Mouse (Mus musculus) heart, adult 2 months (tissue): ENCODE data around the gene Postn. TPM values are rescaled to one million over a fixed set of nuclear protein-coding genes. Genes with fewer than 3 reads are reported as not detected.

Experiments
- DNase-seq, 2 experiments: peaks; one replicate each; pipeline ENCODE4 v3.0.0; 2021
- H3K27ac ChIP-seq: fragments of 200-600 bp; 2 replicates; pipeline ENCODE4 v1.8.1; 2022
- H3K27me3 ChIP-seq: fragments of 200-500 bp; 2 replicates; pipeline ENCODE4 v1.6.1; 2012; ENCODE audit warnings: mild to moderate bottlenecking, low read length, inconsistent platforms, mixed read lengths; ENCODE audit not compliant: control insufficient read depth, insufficient read depth
- H3K36me3 ChIP-seq: fragments of 200-500 bp; 2 replicates; pipeline ENCODE4 v1.6.1; 2012; ENCODE audit warnings: low read length, inconsistent platforms; ENCODE audit not compliant: control insufficient read depth, insufficient read depth
- H3K4me1 ChIP-seq: fragments of 200-500 bp; 2 replicates; pipeline ENCODE4 v1.6.1; 2011; ENCODE audit warnings: low read length; ENCODE audit not compliant: control insufficient read depth, insufficient read depth
- H3K4me3 ChIP-seq: fragments of 200-600 bp; 2 replicates; pipeline ENCODE4 v1.8.1; 2022
- H3K79me2 ChIP-seq: fragments of 200-500 bp; replicated peaks from 2 replicates; pipeline ENCODE4 v1.6.1; 2012; ENCODE audit warnings: mild to moderate bottlenecking, inconsistent platforms, low read length, moderate library complexity, mixed read lengths; ENCODE audit not compliant: control insufficient read depth, insufficient read depth
- H3K9ac ChIP-seq: fragments of 200-500 bp; 2 replicates; pipeline ENCODE4 v1.6.1; 2012; ENCODE audit warnings: low read depth, mild to moderate bottlenecking, control low read depth, inconsistent platforms, low read length, mixed read lengths
- CTCF ChIP-seq: fragments of 200-600 bp; IDR thresholded peaks from 2 replicates; pipeline ENCODE4 v1.8.1; 2022; ENCODE audit warnings: antibody characterized with exemption, mild to moderate bottlenecking, moderate library complexity
- EP300 ChIP-seq: fragments of 200-500 bp; IDR thresholded peaks from 2 replicates; pipeline ENCODE4 v1.6.1; 2011; ENCODE audit warnings: low read depth, low read length, control low read depth; ENCODE audit not compliant: insufficient read depth
- POLR2A ChIP-seq: fragments of 200-500 bp; IDR thresholded peaks from 2 replicates; pipeline ENCODE4 v1.6.1; 2011; ENCODE audit warnings: mild to moderate bottlenecking, low read depth, low read length, control low read depth; ENCODE audit not compliant: insufficient read depth
- WGBS: fragments of 180-500 bp; shearing (Covaris S2); methylation state at CpG from one replicate; pipeline ENCODE4 v1.1.7; 2018; 5-methylcytosine and 5-hydroxymethylcytosine counted together
- intact Hi-C: fragments of 180-260 bp; cut with DNase I; formaldehyde crosslinking; loops from one replicate; pipeline ENCODE4 v1.15.1; 2025
- polyA plus RNA-seq: library from polyadenylated mRNA; depleted of rRNA; stranded (reverse); fragments of >200 nt; gene quantifications from 2 replicates; pipeline ENCODE4 v1.2.3, GENCODE M21; 2012
- total RNA-seq, 2 experiments: library from RNA; stranded (reverse); gene quantifications; 2 replicates each; pipeline ENCODE4 v1.2.3; 2021

Gene Postn
- total and polyA plus RNA-seq, 3 experiments, result 12.4 to 17.2 (median 14.4) TPM

GRCm38 (mm10) chr3:54399321-54399720 lies 38.4 kb downstream of the Postn start:
- TF ChIP-seq CTCF (no peak), EP300 (no peak), POLR2A (no peak)
- H3K27me3 ChIP-seq, result no peaks in the 10 kb centered on the region
- H3K36me3 ChIP-seq, result no peaks in the 10 kb centered on the region
- no peaks in the 10 kb centered on the region for H3K79me2 ChIP-seq
- peaks cover 1% of the 10 kb centered on the region; the same call in 1 of the 2 replicates for H3K4me1 ChIP-seq
- intact Hi-C loops, result no loop called here
- no peak overlapping the region for H3K9ac ChIP-seq
- DNase-seq, result no peak
- H3K4me3 ChIP-seq, result no peak overlapping the region
- 36% methylated on average over 2 of the region's 2 CpGs for WGBS
- no peak overlapping the region for H3K27ac ChIP-seq

DNA sequence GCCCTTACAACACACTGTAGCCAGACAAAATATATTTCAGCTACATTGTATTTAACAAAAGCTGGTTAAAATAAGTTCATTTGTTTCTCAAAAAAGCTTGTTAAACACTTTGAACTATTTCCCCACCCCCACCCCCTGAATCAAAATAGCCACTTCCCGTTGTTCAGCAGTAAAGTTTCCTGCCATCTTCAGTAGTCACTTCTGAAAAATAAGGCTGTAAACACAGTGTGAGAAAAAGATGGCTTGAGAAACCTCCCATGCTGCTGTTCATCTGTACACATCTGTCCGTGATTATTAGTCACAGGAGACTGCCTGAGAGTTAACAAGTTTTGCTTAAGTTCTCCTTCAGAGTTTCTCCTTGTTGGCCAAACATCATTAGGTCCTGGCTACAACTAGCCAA lies 39.0 kb downstream of the Postn start:
- Histone ChIP-seq H3K4me3 (no peak overlapping the region), H3K27me3 (no peaks in the 10 kb centered on the region), H3K9ac (no peak overlapping the region), H3K4me1 (peaks cover 1% of the 10 kb centered on the region; the same call in 1 of the 2 replicates), H3K79me2 (no peaks in the 10 kb centered on the region), H3K27ac (no peak overlapping the region), H3K36me3 (no peaks in the 10 kb centered on the region)
- DNase-seq, result no peak
- TF ChIP-seq EP300, result no peak
- TF ChIP-seq POLR2A, result no peak
- TF ChIP-seq CTCF, result no peak
- intact Hi-C loops, result no loop called here
- WGBS, result 41% methylated on average over 2 of the region's 2 CpGs

- Histone ChIP-seq H3K79me2 (no peaks in the 10 kb centered on the region), H3K9ac (no peak overlapping the region), H3K27ac (no peak overlapping the region), H3K27me3 (no peaks in the 10 kb centered on the region), H3K36me3 (no peaks in the 10 kb centered on the region), H3K4me3 (no peak overlapping the region), H3K4me1 (peaks cover 1% of the 10 kb centered on the region; the same call in 1 of the 2 replicates)
- intact Hi-C loops, result no loop called here
- no peak for DNase-seq
- WGBS, result 51% methylated on average over 1 of the region's 1 CpGs
- TF ChIP-seq POLR2A, result no peak
- no peak for TF ChIP-seq EP300
- TF ChIP-seq CTCF, result no peak
Observed at GRCm38 (mm10) chr3:54400617-54401016, 39.7 kb downstream of the Postn start.

DNA sequence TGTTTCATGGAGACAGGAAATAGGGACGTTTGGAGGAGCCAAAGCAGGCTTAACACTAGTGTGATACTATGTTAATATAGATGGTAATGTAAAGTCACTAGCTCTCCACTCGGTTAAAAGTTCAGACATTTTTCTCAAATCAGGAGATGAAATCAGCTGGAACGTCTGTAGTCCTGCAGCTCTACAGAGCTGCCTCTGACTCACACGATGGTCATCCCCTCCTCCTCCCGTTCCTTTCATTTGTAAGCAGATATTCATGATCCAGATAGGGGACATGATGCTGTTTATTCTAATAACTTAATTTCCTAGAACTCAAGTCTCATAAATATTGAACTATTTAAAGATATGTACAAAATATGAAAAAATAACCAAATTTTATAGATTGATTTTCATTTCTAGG lies 40.8 kb downstream of the Postn start:
- H3K27ac ChIP-seq, result no peak overlapping the region
- H3K79me2 ChIP-seq, result no peaks in the 10 kb centered on the region
- no peak overlapping the region for H3K9ac ChIP-seq
- H3K4me1 ChIP-seq, result peaks cover 1% of the 10 kb centered on the region; the same call in 1 of the 2 replicates
- WGBS, result 73% methylated on average over 5 of the region's 5 CpGs
- H3K36me3 ChIP-seq, result no peaks in the 10 kb centered on the region
- intact Hi-C loops, result no loop called here
- H3K4me3 ChIP-seq, result no peak overlapping the region
- TF ChIP-seq CTCF (no peak), EP300 (no peak), POLR2A (no peak)
- DNase-seq, result no peak
- H3K27me3 ChIP-seq, result no peaks in the 10 kb centered on the region

DNA sequence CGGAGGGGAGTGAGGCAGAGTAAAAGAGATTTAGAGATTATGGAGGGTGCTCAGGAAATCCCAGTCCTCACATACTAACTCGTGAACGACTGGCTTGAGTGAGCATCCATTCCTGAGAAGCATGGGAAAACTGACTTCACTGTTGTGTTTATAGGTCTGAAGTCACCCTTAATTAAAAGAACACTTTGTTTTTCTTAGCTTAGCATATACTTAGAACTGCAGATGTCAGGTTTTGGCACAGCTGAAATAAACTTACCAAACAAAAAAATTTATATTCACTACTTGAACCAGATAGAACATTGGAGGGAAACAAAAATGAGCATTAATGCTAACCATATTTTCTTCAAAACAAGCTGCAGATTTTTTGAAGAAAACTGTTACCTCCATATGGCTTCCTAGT lies 42.9 kb downstream of the Postn start:
- no peak overlapping the region for H3K4me3 ChIP-seq
- no peak overlapping the region for H3K9ac ChIP-seq
- DNase-seq, result no peak
- TF ChIP-seq CTCF (no peak), POLR2A (no peak)
- intact Hi-C loops, result no loop called here
- peaks cover 1% of the 10 kb centered on the region; the same call in 1 of the 2 replicates for H3K4me1 ChIP-seq
- no peaks in the 10 kb centered on the region for H3K79me2 ChIP-seq
- H3K36me3 ChIP-seq, result no peaks in the 10 kb centered on the region
- no peaks in the 10 kb centered on the region for H3K27me3 ChIP-seq
- no peak overlapping the region for H3K27ac ChIP-seq
- WGBS, result 49% methylated on average over 3 of the region's 3 CpGs

DNA sequence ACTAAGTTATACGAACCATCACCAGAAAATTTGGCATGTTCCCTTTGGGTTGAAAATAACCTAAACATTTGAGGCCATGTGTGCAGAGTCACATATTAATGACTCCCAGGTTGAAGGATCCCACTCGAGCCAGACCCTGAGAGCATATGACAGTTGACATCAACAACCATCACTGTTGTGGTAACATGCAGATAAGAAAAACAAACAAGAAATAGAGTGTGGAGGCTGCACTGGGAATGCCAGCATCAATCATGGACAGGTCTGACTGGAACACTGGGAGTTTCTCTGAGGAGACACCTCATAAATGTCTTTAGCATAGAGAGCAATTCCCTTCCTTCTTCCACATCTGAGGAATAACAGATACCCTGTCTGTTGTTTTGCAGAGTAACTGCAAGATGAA lies 45.7 kb downstream of the Postn start:
- Histone ChIP-seq H3K27me3 (no peaks in the 10 kb centered on the region), H3K27ac (no peak overlapping the region), H3K4me3 (no peak overlapping the region), H3K4me1 (no peaks in the 10 kb centered on the region; the same call in 1 of the 2 replicates), H3K79me2 (no peaks in the 10 kb centered on the region), H3K9ac (no peak overlapping the region), H3K36me3 (no peaks in the 10 kb centered on the region)
- intact Hi-C loops, result no loop called here
- 65% methylated on average over 2 of the region's 2 CpGs for WGBS
- no peak for DNase-seq
- no peak for TF ChIP-seq EP300
- TF ChIP-seq CTCF, result no peak
- no peak for TF ChIP-seq POLR2A
